Mouse (Mus musculus) megakaryocyte progenitor cell, adult 5-6 weeks (primary cell): ENCODE results near the gene Tst. TPM values are rescaled to one million over a fixed set of nuclear protein-coding genes. Genes with fewer than 3 reads are reported as not detected.

Experiments
- ATAC-seq: replicated peaks from 2 replicates; pipeline ENCODE4 v1.8.0; 2016; ENCODE audit warnings: mild to moderate bottlenecking, moderate TSS enrichment, inconsistent platforms; ENCODE audit not compliant: poor library complexity
- total RNA-seq, 2 experiments: library from RNA; stranded (forward) in 1 of 2; stranded (reverse) in 1 of 2; fragments of 157-497, 149-512 nt in 1 of 2; fragments of 200-1000 nt in 1 of 2; gene quantifications; 2 replicates each; pipeline versions ENCODE4 v1.2.3 to v1.2.4; 2015 to 2017

Tst gene
- total RNA-seq (2015) = 23.3 and 37.7 TPM in 2 replicates
- total RNA-seq (2017) = 9.8 and 16.2 TPM in 2 replicates

DNA sequence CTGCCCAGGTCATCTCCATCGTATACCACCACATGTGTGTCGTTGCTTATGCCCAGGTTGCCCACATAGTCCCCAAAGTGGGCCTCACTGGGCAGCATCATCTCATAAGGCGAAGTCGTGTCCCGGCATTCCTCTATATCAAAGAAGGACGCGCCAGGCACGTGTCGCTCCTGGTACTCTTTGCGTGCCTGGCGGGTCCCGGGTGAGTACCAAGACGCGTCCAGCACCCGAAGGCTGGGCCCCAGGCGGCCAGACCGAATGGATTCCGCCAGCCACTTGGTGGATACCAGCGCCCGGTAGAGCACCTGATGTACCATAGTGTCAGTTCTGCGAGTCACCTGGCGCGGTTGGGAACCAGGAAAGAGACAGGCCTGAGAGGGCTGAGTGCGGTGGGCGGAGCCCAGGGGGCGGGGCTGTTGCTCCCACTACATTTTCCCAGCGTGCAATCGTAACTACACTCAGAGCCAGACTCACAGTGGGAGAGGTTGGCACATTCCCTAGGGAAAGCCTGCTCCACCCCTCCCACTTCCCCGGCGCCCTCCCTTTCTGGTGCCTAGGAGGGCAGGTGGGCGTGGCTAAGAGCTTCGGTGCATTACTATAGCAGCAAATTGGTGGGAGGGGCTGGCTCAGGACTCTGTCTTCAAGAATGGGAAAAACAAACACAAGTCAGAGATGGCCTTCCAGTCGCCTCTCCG is at the start of gene Tst:
Gene Tst (minus strand): TSS at position 391 of the 695 bp plus-strand sequence.
- peak; percentile 30 for ATAC-seq

DNA sequence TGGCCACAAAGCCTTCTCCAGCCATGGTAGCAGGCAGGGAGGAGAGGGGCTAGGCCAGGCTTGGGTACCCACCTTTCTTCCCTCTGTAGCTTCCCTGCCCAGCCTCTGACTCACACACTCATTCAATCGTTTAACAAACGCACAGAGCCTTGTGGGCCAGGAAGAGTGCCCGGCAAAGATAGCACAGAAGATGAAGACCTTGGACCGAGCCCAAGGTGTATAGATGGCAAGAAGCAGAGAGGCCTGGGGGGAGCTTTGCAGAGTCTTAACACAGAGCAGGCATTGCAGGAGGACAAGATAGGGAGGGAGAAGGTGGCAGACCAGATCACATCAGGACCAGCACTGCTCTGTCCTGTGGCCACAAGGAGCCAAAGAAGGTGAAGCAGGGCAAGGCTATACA is 49.5 kb upstream of the Tst start:
- peak; percentile 70 for ATAC-seq

DNA sequence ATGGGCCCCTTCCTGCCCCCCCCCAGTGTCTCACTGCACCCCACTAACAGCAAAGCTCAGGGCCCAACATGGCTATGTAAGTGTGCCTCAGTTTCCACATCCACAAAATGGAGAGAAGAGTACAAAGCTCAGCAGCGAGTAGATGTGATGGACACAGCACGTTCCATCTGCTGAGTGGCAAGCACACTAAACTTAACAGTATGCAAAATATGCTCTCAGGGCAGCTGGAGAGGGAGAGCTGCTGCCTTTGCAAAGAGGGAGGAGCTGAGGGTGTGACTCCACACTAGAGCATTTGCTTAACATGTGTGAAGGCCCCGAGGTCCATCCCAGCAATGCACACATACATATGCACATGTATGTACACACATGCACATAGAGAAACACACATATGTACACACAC is 47.2 kb upstream of the Tst start:
- ATAC-seq = no peak

DNA sequence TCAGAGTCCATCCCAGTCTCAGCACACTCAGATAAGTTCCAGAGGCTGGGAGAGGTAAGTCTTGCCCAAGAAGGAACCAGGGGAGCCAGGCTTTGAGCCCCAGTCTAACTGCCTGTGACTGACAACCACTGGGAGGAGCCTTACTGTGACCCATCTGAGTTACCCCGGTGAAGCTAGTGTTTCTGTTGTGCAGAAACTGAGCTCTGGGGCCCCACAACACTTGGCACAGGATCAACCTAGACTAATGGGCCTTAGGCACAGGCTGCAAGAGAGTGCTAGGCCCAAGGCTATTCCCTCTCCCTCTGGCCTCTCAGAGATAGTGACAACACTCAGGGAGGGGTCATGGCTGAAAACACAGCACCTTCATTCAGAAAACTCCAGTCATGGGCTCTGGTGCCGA is 45.5 kb upstream of the Tst start:
- no peak for ATAC-seq

DNA sequence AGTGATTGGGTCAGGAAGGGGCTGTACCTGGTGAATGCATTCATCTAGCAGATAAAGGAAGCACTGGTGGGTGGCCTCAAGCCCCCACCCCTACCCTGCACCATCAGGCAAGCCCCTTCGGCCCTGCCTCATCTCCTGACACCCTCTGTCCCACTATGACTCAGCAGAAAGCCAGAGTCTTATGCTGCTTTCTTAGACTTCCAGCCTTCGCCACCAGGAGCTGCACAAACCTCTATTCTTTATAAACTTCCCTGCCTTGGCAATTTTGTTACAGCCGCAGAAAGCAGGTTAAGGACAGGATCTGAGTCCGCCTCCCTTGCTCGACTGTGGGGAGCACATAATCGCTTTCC is 44.7 kb upstream of the Tst start:
- ATAC-seq = no peak; the same call in 1 of the 2 replicates

DNA sequence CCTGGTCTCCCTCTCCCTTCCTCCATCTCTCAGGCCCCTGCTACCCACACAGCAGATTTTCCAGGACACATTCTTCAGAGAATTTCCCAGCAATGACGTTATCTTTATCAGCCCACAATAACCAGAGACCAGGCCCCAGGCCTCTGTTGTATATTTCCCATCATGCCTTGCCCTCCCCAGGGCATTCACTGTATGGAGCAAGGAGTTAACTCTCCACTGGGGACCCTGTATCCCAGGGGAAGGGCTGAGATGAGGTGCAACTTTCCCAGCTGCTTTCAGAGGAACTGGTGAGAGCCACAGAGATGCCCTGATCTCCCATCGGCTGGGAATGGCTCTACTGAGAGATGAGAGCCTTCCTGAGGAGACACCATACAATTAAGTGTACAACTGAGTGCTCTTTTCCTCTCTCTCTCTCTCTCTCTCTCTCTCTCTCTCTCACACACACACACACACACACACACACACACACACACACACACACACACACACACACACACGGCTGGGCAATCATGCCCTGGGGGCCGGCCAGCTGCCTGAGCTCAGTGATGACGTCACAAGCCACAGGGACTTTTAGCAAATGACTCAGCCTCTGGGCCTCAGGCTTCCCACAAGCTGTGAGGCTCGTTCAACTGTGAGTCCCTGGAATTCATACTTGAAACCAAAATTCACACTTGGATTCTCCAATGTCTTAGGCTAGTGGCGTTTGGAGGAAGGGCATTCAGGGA is 44.1 kb upstream of the Tst start:
- ATAC-seq = peak; percentile 56

DNA sequence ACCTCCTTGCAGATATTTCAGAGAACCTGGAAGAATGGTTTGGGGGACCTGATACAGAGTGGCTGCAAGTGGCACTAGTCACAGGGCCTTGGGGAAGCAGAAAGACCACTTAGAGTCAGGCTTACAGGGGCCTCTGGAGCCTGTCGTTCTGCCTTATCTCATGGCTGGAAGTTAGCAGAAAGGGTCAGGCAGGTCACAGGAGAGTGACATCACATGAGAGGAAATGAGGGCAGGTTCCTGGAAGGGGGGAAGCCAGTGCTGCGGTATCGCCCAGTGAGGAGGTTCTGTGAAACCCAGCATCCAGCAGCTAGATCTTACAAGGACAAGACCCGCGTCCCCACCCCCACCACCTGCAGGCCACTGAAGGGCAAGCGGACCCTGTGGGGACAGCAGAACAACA is 43.4 kb upstream of the Tst start:
- ATAC-seq = no peak

DNA sequence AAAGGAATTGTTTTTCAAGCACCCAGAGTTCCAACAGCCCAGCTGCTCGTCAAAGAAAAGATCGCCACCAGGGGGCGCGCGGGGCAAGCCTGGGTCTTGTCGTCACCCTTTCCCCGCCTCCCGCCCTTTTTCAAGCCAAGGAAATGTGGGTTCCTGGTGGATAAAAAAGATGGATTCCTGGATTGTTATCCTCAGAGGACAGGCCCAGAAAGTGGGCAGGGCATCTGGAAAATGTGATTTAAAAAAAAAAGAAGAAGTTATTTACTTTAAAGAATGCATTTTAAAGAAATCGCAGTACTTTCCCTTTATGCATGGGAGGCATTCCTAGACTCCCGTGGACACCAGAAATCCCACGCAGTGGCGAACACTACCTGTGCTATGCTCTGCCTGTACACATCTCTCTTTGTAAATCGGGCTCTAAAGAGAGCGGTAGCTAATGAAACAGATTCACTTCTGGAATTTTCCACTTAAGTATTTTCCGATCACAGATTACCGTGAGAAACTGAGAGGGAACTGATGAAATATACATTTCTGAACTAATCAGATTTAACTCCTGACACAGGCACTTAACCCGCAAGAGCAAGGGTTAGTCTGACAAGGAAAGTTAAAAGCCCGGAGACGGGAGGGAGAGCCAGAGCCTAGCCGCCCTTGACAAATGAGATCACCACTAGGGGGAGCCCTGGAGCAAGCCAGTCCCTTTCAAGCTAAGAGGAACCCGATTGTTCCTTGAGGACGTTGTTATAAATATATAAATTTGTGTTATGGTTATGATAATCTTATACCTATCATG is 42.2 kb upstream of the Tst start:
- peak; percentile 68 for ATAC-seq

DNA sequence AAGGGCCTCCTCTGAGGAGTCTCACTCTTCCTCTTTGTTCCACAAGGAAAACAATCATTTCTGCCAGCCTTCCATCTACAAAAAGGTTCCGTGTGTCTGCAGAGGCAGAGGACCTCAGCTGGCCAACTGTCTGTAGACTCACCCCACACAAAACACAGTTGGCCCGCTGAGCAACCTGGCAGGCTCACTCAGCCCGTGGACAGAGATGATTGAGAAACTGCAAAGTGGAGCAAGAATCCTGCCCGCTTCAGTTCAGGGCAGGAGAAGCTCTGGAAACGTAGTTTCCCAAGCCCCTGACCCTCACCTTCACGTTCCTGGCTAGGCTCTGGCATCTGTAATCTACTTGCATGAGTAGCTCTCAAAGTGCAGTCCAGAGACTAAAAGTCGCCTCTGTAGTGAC is 41.4 kb upstream of the Tst start:
- no peak for ATAC-seq

DNA sequence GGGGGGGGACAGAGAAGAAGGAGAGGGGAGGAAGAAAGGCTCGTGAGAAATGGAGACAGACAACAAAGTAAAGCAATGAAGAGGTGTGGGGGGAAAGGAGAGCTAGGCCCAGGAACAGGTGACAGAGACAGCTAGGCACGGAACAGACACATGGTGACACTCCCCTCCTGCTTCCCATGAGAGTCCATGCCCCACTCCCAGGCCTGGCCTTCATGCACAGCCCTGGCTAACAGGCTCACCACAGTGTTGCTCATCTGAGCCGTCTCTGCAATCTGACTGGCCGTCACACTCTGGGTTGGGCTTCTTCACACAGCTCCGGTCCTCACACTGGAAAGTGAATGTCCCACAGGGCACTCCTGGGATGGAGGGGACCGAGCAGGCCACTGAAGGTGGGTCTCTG is 38.1 kb upstream of the Tst start:
- ATAC-seq = no peak

DNA sequence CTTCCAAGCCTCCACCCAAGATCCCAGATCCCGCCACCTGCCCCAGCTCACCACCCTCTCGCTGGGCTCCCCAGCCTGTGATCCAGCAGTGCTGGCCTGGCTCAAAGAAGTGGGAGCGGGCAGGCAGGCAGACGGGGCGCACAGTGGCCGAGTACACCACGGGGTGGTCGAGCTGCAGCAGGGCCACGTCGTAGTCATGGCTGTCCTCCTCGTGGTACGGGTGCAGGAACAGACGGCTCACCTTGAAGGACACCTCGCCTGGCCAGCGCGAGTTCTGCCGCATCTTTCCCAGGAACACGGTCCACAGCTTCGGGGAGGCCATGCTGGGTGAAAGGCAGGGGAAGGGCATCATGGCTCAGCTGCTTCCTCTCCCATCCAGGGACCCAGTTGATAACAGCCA is 36.5 kb upstream of the Tst start:
- ATAC-seq = no peak

DNA sequence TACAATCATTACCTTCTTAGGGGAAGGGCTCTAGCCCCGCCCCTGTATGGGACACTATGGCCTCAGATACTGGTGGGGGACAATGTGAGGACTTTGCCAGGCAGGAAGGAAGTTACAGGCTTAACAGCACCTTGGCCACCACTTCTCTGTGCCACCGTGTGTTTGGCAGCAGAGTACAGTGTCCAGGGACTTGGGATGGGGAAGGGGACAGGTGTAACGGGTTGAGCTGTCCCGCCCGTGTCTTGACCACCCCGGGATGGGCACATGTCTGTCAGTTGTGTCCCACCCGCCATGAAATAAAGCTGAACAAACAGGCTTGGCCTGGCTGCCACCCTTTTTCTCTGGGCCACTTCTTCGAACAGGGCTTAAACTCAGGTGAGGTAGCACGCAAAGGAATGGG is 33.3 kb upstream of the Tst start:
- ATAC-seq = no peak

DNA sequence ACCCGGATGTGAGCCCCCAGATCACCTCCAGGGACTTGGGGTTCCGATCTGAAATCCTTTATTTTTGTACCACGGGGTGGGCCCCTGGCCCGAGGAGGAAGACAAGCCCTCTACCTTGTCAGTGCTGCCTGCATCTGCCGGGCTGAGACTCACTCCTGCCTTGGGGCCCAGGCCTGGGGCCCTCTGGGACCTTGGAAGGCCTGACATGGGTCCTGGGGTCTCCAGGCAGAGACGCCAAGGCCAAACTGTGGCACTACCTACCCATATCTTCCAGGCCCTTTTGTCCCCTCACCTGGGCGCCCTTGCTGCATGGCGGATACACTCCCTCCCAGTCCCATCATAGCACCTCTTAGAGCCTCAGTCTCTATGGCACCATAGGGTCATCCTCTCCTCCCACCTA is 32.8 kb upstream of the Tst start:
- no peak for ATAC-seq

DNA sequence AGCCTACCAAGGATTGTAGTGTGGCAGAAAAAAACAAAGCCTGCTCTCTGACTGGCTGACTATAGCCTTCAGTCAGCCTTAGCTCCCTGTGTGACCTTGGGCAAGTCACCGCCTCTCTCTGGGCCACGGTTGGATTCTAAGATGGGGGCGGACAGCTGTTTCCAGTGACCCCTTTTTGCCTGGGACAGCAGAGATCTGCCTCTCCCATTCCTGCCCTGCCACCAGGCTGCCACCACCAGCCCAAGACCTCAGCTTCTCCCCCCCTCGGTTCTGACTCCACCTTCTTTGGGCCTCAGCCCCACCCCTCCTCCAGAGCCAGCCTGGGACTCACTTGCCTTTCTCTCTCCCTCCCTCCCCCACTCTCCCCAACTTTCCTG is 32.3 kb upstream of the Tst start:
- ATAC-seq = 0 out of 2 replicates have a peak, but pooled peaks have one; percentile 5

DNA sequence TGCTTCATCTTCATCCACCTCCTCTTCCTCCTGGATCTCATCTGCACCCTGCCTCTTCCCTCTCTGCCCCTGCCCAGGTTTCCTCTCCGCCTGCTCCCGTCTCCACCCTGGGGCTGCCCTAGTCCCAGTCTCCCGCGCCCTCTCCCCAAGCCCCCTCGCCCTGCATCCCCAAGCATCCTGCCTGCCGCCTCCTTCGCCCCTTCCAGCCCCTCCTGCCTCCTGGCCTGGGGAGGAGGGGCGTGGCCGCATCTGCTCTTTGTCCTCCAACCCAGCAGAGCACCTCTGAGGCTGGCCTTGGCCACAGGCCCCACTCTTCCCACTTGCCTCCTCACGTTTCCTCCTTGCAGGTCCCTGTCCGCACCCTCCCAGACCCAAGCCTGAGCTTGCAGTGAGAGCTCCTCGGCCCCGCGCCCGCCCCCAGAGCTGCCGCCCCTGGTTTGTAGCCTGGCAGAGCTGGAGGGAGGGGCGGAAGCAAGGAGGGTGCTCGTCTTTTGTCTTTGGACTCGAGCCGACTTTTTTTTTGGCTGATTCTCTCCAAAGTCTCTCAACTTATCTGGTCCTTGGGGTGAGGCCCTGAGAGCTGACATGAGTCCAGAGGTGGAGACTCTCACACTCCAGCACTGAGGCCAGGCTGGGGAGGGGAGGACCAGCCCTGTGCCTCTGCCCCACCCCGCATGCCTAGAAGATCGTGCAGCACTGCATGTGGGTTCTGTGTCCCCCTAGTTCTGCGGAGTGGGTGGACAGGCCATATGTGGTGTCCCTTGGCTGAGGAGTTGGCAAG is 31.7 kb upstream of the Tst start:
- ATAC-seq = peak; percentile 32

DNA sequence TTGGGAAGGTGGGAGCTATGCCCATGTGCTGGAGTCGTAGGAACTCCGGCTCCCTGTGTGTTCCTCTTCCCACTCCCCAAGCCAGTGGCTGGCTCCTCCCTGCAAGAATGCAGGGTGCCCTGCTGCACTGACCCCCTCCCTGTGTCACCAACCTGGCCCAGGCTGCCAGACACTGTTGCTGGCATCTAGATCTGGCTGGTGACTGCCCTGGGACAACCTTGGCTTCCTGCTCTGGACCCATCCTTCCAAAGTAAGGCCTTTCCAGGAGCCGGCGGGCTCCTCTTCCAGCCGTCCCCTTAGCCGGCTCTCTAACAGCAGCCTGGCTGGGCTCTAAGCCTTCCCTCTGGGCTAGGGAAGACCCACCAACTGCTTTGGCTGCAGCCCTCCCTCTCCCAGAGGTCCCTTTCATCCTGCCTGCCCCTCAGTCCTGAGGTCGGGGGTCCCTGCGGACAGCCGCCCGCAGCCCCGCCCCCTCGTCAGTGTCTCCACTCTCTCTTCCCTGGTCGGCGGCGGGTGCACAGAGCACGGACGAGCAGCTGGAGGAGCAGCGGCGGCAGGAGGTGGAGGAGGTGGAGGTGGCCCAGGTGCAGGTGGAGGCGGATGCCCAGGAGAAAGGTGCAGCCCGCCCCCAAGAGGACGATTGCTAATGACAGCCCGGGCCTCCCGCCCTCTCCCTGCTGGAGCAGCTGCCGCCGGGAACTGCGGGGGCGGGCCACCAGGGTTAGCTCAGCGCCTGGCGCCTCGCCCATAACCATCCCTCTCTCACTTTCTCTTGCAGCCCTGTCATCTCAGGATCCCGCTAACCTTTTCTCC is 30.9 kb upstream of the Tst start:
- ATAC-seq = no peak

DNA sequence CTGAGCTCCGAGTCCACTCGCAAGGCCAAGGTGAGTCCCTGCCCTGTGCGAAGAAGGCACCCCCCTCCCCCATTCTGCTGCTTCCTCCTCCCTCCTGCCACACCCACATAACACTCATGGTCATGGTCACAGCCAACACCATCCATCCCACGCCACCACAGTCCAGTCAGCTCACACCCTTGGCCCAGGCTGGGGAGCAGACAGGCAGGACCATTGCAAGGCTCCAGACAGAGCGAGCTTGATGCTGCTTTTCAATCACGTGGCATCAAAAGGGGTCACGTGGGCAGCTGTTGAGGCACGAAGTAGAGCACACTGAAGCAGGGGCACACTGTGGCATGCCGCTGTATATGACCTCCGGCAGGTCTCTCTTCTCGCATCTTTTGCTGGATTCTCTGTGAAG is 30.0 kb upstream of the Tst start:
- no peak for ATAC-seq

DNA sequence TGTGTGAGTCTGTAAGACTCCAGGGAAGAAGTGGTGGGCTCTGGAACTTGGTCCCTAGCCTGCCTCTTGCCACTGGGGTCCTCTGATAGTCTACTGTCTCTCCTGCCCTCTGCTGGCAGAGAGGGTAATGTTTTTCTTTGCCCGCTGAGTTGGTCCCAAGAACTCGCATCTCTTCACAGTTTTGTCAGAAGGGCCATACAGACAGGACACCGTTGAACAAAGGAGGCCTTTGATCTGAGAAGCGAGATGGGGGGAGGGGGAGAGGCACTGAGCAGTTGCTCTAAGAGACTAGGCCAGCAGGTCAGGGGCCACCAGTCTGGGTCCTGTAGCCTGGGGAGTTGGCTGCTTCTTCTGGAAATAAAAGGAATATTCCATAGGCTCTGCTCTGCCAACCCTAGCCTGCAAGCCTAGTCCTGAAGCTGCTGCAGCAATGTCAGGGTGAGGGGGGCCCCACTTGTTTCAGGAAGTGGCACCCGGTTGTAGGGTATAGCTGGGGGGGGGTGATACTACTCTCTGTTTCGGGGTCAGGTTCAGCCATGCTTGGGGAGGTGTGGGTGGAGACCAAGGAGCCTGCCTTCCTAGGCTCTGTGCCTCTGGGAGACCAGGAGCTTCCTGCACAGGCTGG is 29.3 kb upstream of the Tst start:
- ATAC-seq = peak; percentile 37; the same call in 1 of the 2 replicates

DNA sequence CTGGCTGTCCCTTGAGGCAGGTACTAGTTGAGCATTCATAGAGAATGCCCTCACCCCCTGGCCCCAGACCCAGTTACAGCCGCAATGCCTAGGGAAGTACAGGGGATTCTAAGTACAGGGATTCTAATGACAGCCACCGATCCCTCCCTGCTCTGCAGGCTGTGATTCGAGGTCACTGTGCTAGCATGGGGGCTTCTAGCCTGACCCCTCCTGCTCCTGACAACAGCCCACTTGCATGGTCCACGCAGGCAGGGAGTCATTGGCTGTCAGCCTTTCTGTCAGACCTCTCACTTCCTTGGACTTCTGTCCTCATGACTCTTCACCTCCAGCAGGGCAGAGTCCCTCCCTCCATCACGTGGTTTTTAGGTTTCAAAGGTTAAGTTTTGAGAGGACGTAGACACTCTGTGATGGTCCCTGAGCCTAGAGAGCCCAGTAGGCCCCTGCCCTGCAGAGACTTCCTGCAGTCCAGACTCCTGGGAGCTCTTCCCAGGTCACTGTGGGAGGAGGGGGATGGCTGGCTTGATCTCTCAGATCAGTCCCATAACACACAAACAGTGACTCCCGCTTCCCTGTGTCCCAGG is 25.9 kb upstream of the Tst start:
- ATAC-seq = no peak
